Mouse (Mus musculus): ENCODE measurements around the gene Btaf1. TPM values are rescaled to one million over a fixed set of nuclear protein-coding genes. Genes with fewer than 3 reads are reported as not detected.

Btaf1 gene
- 14.9 and 16.2 TPM in 2 replicates for polyA plus RNA-seq (2016; fragmentation: Nextera tagmentation; extraction: Ambion mirVana)

- Histone ChIP-seq H3K9me3 (replicated peaks) (no peaks in the 10 kb centered on the region), H3K36me3 (0 out of 2 replicates have a peak, but pooled peaks cover 2% of the 10 kb centered on the region), H3K4me3 (peak within 1 kb of the TSS; percentile 93), H3K4me1 (peaks cover 19% of the 10 kb centered on the region), H3K27ac (peak within 1 kb of the TSS; percentile 95), H3K27me3 (ENCODE audit: low read depth, poor library complexity, severe bottlenecking) (no peaks in the 10 kb centered on the region)
- WGBS, result under 1% methylated on average over 97 of the region's 98 CpGs
- peak; percentile 96 for DNase-seq (ENCODE audit: low spot score)
Measured at GRCm38 (mm10) chr19:36925671-36926552, at the start of gene Btaf1. TSS of gene Btaf1 (plus strand) at chr19:36926079.

- Histone ChIP-seq H3K27ac (no peak overlapping the region), H3K9me3 (replicated peaks) (no peaks in the 10 kb centered on the region), H3K27me3 (ENCODE audit: low read depth, poor library complexity, severe bottlenecking) (no peaks in the 10 kb centered on the region), H3K4me1 (no peaks in the 10 kb centered on the region), H3K4me3 (no peak overlapping the region), H3K36me3 (peaks cover 100% of the 10 kb centered on the region)
- no peak for DNase-seq (ENCODE audit: low spot score)
Measured at GRCm38 (mm10) chr19:36877329-36877728, 48.5 kb upstream of the Btaf1 start.

GRCm38 (mm10) chr19:36878743-36879495 is 47.0 kb upstream of the Btaf1 start:
- H3K4me1 ChIP-seq, result no peaks in the 10 kb centered on the region

GRCm38 (mm10) chr19:36883119-36883518 is 42.8 kb upstream of the Btaf1 start:
- DNase-seq (ENCODE audit: low spot score), result no peak
- H3K4me3 ChIP-seq, result no peak overlapping the region
- peaks cover 99% of the 10 kb centered on the region for H3K36me3 ChIP-seq
- no peaks in the 10 kb centered on the region for H3K27me3 ChIP-seq (ENCODE audit: low read depth, poor library complexity, severe bottlenecking)
- 82% methylated on average over 6 of the region's 6 CpGs for WGBS
- H3K4me1 ChIP-seq, result no peaks in the 10 kb centered on the region
- no peaks in the 10 kb centered on the region for H3K9me3 ChIP-seq (replicated peaks)
- no peak overlapping the region for H3K27ac ChIP-seq

More at GRCm38 (mm10) chr19:36878743-36879495, 47.0 kb upstream of the Btaf1 start:
- WGBS, result 80% methylated on average over 11 of the region's 11 CpGs
- no peak for DNase-seq (ENCODE audit: low spot score)
- H3K36me3 ChIP-seq, result peaks cover 100% of the 10 kb centered on the region
- H3K27me3 ChIP-seq (ENCODE audit: low read depth, poor library complexity, severe bottlenecking), result no peaks in the 10 kb centered on the region
- H3K9me3 ChIP-seq (replicated peaks), result no peaks in the 10 kb centered on the region
- no peak overlapping the region for H3K4me3 ChIP-seq
- H3K27ac ChIP-seq, result no peak overlapping the region

- Histone ChIP-seq H3K9me3 (replicated peaks) (no peaks in the 10 kb centered on the region), H3K36me3 (peaks cover 98% of the 10 kb centered on the region), H3K4me1 (no peaks in the 10 kb centered on the region), H3K27ac (no peak overlapping the region), H3K4me3 (no peak overlapping the region), H3K27me3 (ENCODE audit: low read depth, poor library complexity, severe bottlenecking) (no peaks in the 10 kb centered on the region)
- 93% methylated on average over 2 of the region's 2 CpGs for WGBS
- DNase-seq (ENCODE audit: low spot score), result no peak
Measured at GRCm38 (mm10) chr19:36886316-36886715, 39.6 kb upstream of the Btaf1 start.

GRCm38 (mm10) chr19:36887706-36888105 is 38.2 kb upstream of the Btaf1 start:
- H3K9me3 ChIP-seq (replicated peaks), result no peaks in the 10 kb centered on the region
- H3K36me3 ChIP-seq, result peaks cover 98% of the 10 kb centered on the region
- no peak for DNase-seq (ENCODE audit: low spot score)
- H3K27me3 ChIP-seq (ENCODE audit: low read depth, poor library complexity, severe bottlenecking), result no peaks in the 10 kb centered on the region
- H3K27ac ChIP-seq, result no peak overlapping the region
- no peak overlapping the region for H3K4me3 ChIP-seq
- 94% methylated on average over 3 of the region's 3 CpGs for WGBS
- no peaks in the 10 kb centered on the region for H3K4me1 ChIP-seq

GRCm38 (mm10) chr19:36891746-36892145 is 34.1 kb upstream of the Btaf1 start:
- Histone ChIP-seq H3K27me3 (ENCODE audit: low read depth, poor library complexity, severe bottlenecking) (no peaks in the 10 kb centered on the region), H3K9me3 (replicated peaks) (no peaks in the 10 kb centered on the region), H3K4me3 (no peak overlapping the region), H3K36me3 (peaks cover 82% of the 10 kb centered on the region), H3K4me1 (peaks cover 4% of the 10 kb centered on the region), H3K27ac (no peak overlapping the region)
- DNase-seq (ENCODE audit: low spot score), result no peak
- 94% methylated on average over 3 of the region's 3 CpGs for WGBS

- WGBS, result 14% methylated on average over 10 of the region's 10 CpGs
- Histone ChIP-seq H3K36me3 (peaks cover 32% of the 10 kb centered on the region), H3K27me3 (ENCODE audit: low read depth, poor library complexity, severe bottlenecking) (no peaks in the 10 kb centered on the region), H3K27ac (no peak overlapping the region), H3K9me3 (replicated peaks) (no peaks in the 10 kb centered on the region), H3K4me3 (no peak overlapping the region), H3K4me1 (peaks cover 10% of the 10 kb centered on the region)
- DNase-seq (ENCODE audit: low spot score), result no peak
Measured at GRCm38 (mm10) chr19:36896791-36897569, 28.9 kb upstream of the Btaf1 start.

GRCm38 (mm10) chr19:36897778-36898177 is 28.1 kb upstream of the Btaf1 start:
- WGBS, result 46% methylated on average over 9 of the region's 9 CpGs
- Histone ChIP-seq H3K4me3 (no peak overlapping the region), H3K9me3 (replicated peaks) (no peaks in the 10 kb centered on the region), H3K27me3 (ENCODE audit: low read depth, poor library complexity, severe bottlenecking) (no peaks in the 10 kb centered on the region), H3K36me3 (peaks cover 24% of the 10 kb centered on the region), H3K4me1 (peaks cover 10% of the 10 kb centered on the region), H3K27ac (no peak overlapping the region)
- DNase-seq (ENCODE audit: low spot score), result no peak

GRCm38 (mm10) chr19:36903377-36903776 is 22.5 kb upstream of the Btaf1 start:
- H3K27me3 ChIP-seq (ENCODE audit: low read depth, poor library complexity, severe bottlenecking), result no peaks in the 10 kb centered on the region
- H3K4me3 ChIP-seq, result peak overlapping the region; percentile 61
- H3K9me3 ChIP-seq (replicated peaks), result no peaks in the 10 kb centered on the region
- WGBS, result 54% methylated on average over 7 of the region's 7 CpGs
- peaks cover 13% of the 10 kb centered on the region for H3K4me1 ChIP-seq
- no peaks in the 10 kb centered on the region for H3K36me3 ChIP-seq
- DNase-seq (ENCODE audit: low spot score), result no peak
- peak overlapping the region; percentile 92 for H3K27ac ChIP-seq

- H3K4me3 ChIP-seq, result peak overlapping the region; percentile 61
- no peaks in the 10 kb centered on the region for H3K36me3 ChIP-seq
- no peaks in the 10 kb centered on the region for H3K9me3 ChIP-seq (replicated peaks)
- DNase-seq (ENCODE audit: low spot score), result peak; percentile 88
- H3K4me1 ChIP-seq, result peaks cover 13% of the 10 kb centered on the region
- H3K27ac ChIP-seq, result peak overlapping the region; percentile 92
- H3K27me3 ChIP-seq (ENCODE audit: low read depth, poor library complexity, severe bottlenecking), result no peaks in the 10 kb centered on the region
- 1% methylated on average over 41 of the region's 41 CpGs for WGBS
Measured at GRCm38 (mm10) chr19:36904211-36905007, 21.5 kb upstream of the Btaf1 start.

- no peak overlapping the region for H3K27ac ChIP-seq
- H3K4me3 ChIP-seq, result no peak overlapping the region
- WGBS, result 78% methylated on average over 3 of the region's 3 CpGs
- H3K9me3 ChIP-seq (replicated peaks), result no peaks in the 10 kb centered on the region
- no peak for DNase-seq (ENCODE audit: low spot score)
- no peaks in the 10 kb centered on the region for H3K27me3 ChIP-seq (ENCODE audit: low read depth, poor library complexity, severe bottlenecking)
- H3K4me1 ChIP-seq, result peaks cover 4% of the 10 kb centered on the region
- no peaks in the 10 kb centered on the region for H3K36me3 ChIP-seq
Measured at GRCm38 (mm10) chr19:36909150-36909549, 16.7 kb upstream of the Btaf1 start.

Data from limb, embryonic 10.5 days (tissue).